Mouse (Mus musculus) heart, adult 2 months (tissue): ENCODE results near the gene Thrsp.
"Not testable (repeated sequence)": the region's sequence is repeated elsewhere in the genome, so short reads cannot be mapped to it uniquely, and the experiment has no call there.

Source experiments
- CTCF ChIP-seq: fragments of 200-600 bp; IDR thresholded peaks from 2 replicates; pipeline ENCODE4 v1.8.1; 2022; ENCODE audit warnings: antibody characterized with exemption, mild to moderate bottlenecking, moderate library complexity
- POLR2A ChIP-seq: fragments of 200-500 bp; IDR thresholded peaks from 2 replicates; pipeline ENCODE4 v1.6.1; 2011; ENCODE audit warnings: mild to moderate bottlenecking, low read depth, low read length, control low read depth; ENCODE audit not compliant: insufficient read depth

DNA sequence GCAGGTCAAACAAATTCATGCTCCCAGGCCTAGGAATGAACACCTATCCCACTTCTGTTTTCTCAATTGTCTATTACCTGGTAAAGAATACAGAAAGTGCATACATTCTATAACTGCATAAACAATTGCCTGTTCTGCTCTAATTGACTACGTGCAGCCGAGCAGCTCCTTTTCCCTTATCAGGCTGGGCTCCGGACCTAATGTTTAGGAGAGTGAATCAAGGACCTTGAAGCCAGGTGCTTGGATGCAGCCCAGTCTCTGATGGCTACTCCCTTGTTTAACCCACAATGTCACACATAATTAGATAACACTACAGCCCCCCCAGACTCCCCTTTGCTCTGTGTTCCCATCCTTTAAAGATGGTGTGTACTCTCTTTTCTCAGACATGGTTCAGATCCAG is 16.0 kb upstream of the Thrsp start:
- TF ChIP-seq POLR2A, CTCF: not testable (repeated sequence)
